ENCODE assay signal across 20 mouse cellular contexts in the genomic region with DNA sequence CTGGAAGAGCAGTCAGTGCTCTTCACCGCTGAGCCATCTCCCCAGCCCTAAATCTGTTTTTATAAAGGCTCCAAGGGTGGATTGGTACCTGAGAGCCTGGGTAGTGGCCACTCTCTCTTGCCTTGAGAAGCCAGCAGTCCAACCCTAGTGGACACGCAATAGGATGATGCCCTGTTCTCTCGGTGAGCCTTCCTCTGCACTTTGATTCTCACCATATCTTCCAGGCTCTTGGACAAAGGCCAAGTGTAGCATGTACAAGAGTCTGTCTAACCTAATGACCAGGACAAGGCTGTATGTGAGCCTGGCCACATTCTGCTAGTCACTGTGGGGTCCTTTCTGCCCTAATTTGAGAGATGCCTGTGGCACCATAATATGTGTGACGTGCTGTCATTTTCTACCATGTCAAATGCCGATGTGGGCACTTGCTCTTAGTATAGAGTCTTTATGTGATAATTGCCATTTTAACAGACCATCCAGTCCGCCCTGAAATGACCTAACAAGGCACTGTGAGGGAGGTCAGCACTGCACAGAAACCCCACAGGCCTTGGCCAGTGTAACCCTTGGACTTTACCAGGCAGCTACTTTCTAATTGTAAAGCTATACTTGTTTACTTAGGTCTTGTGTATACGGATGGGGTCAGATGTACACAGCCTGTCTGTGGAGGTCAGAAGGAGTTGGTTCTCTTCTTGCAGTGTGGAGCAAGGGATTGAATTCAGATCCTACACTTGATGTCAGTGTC. TPM values are rescaled to one million over a fixed set of nuclear protein-coding genes. Genes with fewer than 3 reads are reported as not detected.
DNase-seq lines count a peak whose midpoint lies in the region; ATAC-seq and TF ChIP-seq lines count a peak whose summit lies in the region.
"Had no signal": no experiment of that assay in that cellular context is flagged by ENCODE, and none has a peak within 500 bp of the region (broad histone marks: within the 10 kb centered on the region; RNA-seq: fewer than 3 reads in every experiment).

No protein-coding gene starts in this region.

- peaks cover 15% of the 10 kb centered on the region for H3K4me1 ChIP-seq in forebrain, embryonic 16.5 days (replicated peaks; ENCODE audit: control insufficient read depth, insufficient read depth, low read length)
- peaks cover 21% of the 10 kb centered on the region for H3K4me1 ChIP-seq in forebrain, embryonic 15.5 days
- H3K4me1 ChIP-seq in liver, adult 2 months (ENCODE audit: control insufficient read depth, insufficient read depth, low read length) = peaks cover 49% of the 10 kb centered on the region
- H3K4me1 ChIP-seq in liver, embryonic 13.5 days (replicated peaks) = peaks cover 84% of the 10 kb centered on the region

- peaks cover 46% of the 10 kb centered on the region for H3K79me2 ChIP-seq in liver, adult 2 months (ENCODE audit: control insufficient read depth, insufficient read depth, low read length)

- TF ChIP-seq CTCF in liver, adult 2 months (IDR thresholded peaks at IDR 0.05; ENCODE audit: low read depth, low read length) = no peak

- no peaks in the 10 kb centered on the region for H3K36me3 ChIP-seq in forebrain, embryonic 16.5 days (ENCODE audit: control insufficient read depth, insufficient read depth)
- H3K36me3 ChIP-seq in forebrain, embryonic 15.5 days = no peaks in the 10 kb centered on the region
- no peaks in the 10 kb centered on the region for H3K36me3 ChIP-seq in liver, adult 2 months (ENCODE audit: control insufficient read depth, insufficient read depth, low read length)
- no peaks in the 10 kb centered on the region for H3K36me3 ChIP-seq in liver, embryonic 13.5 days
- H3K36me3 ChIP-seq: hindbrain, embryonic 15.5 days; kidney, embryonic 15.5 days; limb, embryonic 13.5 days; midbrain, embryonic 12.5 days; stomach, embryonic 15.5 days had no signal

- H3K9ac ChIP-seq in forebrain, embryonic 16.5 days (replicated peaks; ENCODE audit: low read depth, low read length) = 0 out of 2 replicates have a peak overlapping the region, but pooled peaks have one; percentile 25
- H3K9ac ChIP-seq in forebrain, embryonic 15.5 days (replicated peaks) = no peak overlapping the region
- H3K9ac ChIP-seq in liver, adult 2 months (ENCODE audit: low read depth, low read length) = peak overlapping the region; percentile 70
- no peak overlapping the region for H3K9ac ChIP-seq in liver, embryonic 13.5 days
- H3K9ac ChIP-seq: hindbrain, embryonic 15.5 days; kidney, embryonic 15.5 days; limb, embryonic 13.5 days; midbrain, embryonic 12.5 days; stomach, embryonic 15.5 days had no signal

- TF ChIP-seq POLR2A in liver, adult 2 months (IDR thresholded peaks at IDR 0.05; ENCODE audit: extremely low read depth, insufficient read depth, low read length) = no peak

- no peak overlapping the region for H3K4me3 ChIP-seq in forebrain, embryonic 16.5 days (replicated peaks; ENCODE audit: low read length)
- no peak overlapping the region for H3K4me3 ChIP-seq in forebrain, embryonic 15.5 days
- no peak overlapping the region for H3K4me3 ChIP-seq in liver, adult 2 months (ENCODE audit: insufficient read depth, low read depth, low read length)
- H3K4me3 ChIP-seq in liver, embryonic 13.5 days (replicated peaks) = no peak overlapping the region
- H3K4me3 ChIP-seq: hindbrain, embryonic 15.5 days; kidney, embryonic 15.5 days; limb, embryonic 13.5 days; midbrain, embryonic 12.5 days; stomach, embryonic 15.5 days had no signal

- no peaks in the 10 kb centered on the region for H3K27me3 ChIP-seq in forebrain, embryonic 16.5 days (replicated peaks; ENCODE audit: control insufficient read depth, insufficient read depth, low read length)
- H3K27me3 ChIP-seq in forebrain, embryonic 15.5 days = no peaks in the 10 kb centered on the region
- no peaks in the 10 kb centered on the region for H3K27me3 ChIP-seq in liver, adult 2 months (ENCODE audit: control insufficient read depth, insufficient read depth, low read length)
- H3K27me3 ChIP-seq in liver, embryonic 13.5 days = no peaks in the 10 kb centered on the region
- H3K27me3 ChIP-seq: hindbrain, embryonic 15.5 days; kidney, embryonic 15.5 days; limb, embryonic 13.5 days; midbrain, embryonic 12.5 days; stomach, embryonic 15.5 days had no signal

- no peaks in the 10 kb centered on the region for H3K9me3 ChIP-seq in forebrain, embryonic 16.5 days (ENCODE audit: control insufficient read depth, low read length)
- no peaks in the 10 kb centered on the region for H3K9me3 ChIP-seq in forebrain, embryonic 15.5 days
- no peaks in the 10 kb centered on the region for H3K9me3 ChIP-seq in liver, embryonic 13.5 days (replicated peaks)
- H3K9me3 ChIP-seq: hindbrain, embryonic 15.5 days; kidney, embryonic 15.5 days; limb, embryonic 13.5 days; midbrain, embryonic 12.5 days; stomach, embryonic 15.5 days had no signal

- DNase-seq in liver, adult 2 months (ENCODE audit: extremely low read depth, low read depth, low spot score) = peak; percentile 84
- DNase-seq in liver = no peak
- DNase-seq in liver, embryonic 13.5 days = no peak
- DNase-seq in neural tube, embryonic 10.5 days (ENCODE audit: extremely low spot score, low spot score) = no peak
- DNase-seq in right cerebral cortex, adult 2 months (ENCODE audit: low spot score in 2 of 2) = no peak
- DNase-seq: adrenal gland, postnatal 10 days; cerebellum, adult 11-12 months; gastrocnemius, postnatal 36 days; layer of hippocampus, postnatal 36 days; right cerebral cortex, postnatal 14 days; thymus, adult 18-20 months had no signal

- H3K4me2 ChIP-seq in forebrain, embryonic 16.5 days (ENCODE audit: low read length) = no peak overlapping the region
- H3K4me2 ChIP-seq in forebrain, embryonic 15.5 days (replicated peaks) = no peak overlapping the region
- peak overlapping the region; percentile 0; the same call in 1 of the 2 replicates for H3K4me2 ChIP-seq in liver, embryonic 13.5 days
- H3K4me2 ChIP-seq: heart, embryonic 11.5 days; hindbrain, embryonic 15.5 days; kidney, embryonic 15.5 days; limb, embryonic 13.5 days; midbrain, embryonic 12.5 days; stomach, embryonic 15.5 days had no signal

- 89% methylated on average over 7 of the region's 7 CpGs for WGBS in forebrain, embryonic 16.5 days
- 94% methylated on average over 7 of the region's 7 CpGs for whole genome bisulfite sequencing in forebrain, embryonic 15.5 days
- 31% methylated on average over 7 of the region's 7 CpGs for WGBS in liver, adult 2 months
- WGBS in liver, embryonic 13.5 days (ENCODE audit: insufficient replicate concordance) = 74% methylated on average over 7 of the region's 7 CpGs

- no peak overlapping the region for H3K27ac ChIP-seq in forebrain, embryonic 16.5 days (ENCODE audit: low read length)
- H3K27ac ChIP-seq in forebrain, embryonic 15.5 days (replicated peaks) = no peak overlapping the region
- H3K27ac ChIP-seq in liver, adult 2 months (replicated peaks; ENCODE audit: insufficient read depth, low read depth, low read length) = peak overlapping the region; percentile 59
- peak overlapping the region; percentile 71 for H3K27ac ChIP-seq in liver, embryonic 13.5 days
- H3K27ac ChIP-seq: hindbrain, embryonic 15.5 days; kidney, embryonic 15.5 days; limb, embryonic 13.5 days; midbrain, embryonic 12.5 days; stomach, embryonic 15.5 days had no signal

- ATAC-seq in forebrain, embryonic 16.5 days = no peak
- no peak for ATAC-seq in forebrain, embryonic 15.5 days (replicated peaks)
- peak; percentile 51 for ATAC-seq in liver, embryonic 13.5 days (ENCODE audit: low read depth)
- ATAC-seq: intestine, embryonic 16.5 days had no signal

RNA-seq across cellular contexts. Expression of gene Nadk, which starts 6.6 kb away (rescaled TPM):
- polyA plus RNA-seq in forebrain, embryonic 16.5 days (2015; fragmentation: Nextera tagmentation; extraction: Ambion mirVana) = 113 and 120 TPM in 2 replicates
- 109 and 110 TPM in 2 replicates for polyA plus RNA-seq in forebrain, embryonic 15.5 days (2015; fragmentation: Nextera tagmentation; extraction: Ambion mirVana)
- total RNA-seq in liver, adult 2 months (2014; rRNA removed) = 163 and 201 TPM in 2 replicates
- polyA plus RNA-seq in liver, adult 2 months (2012; rRNA removed) = 196 and 218 TPM in 2 replicates
- polyA plus RNA-seq in liver, embryonic 13.5 days (2015; fragmentation: Nextera tagmentation; extraction: Ambion mirVana) = 60.4 and 68.0 TPM in 2 replicates

RNA-seq across cellular contexts. Expression of gene Slc35e2, which starts 32.4 kb away (rescaled TPM):
- polyA plus RNA-seq in forebrain, embryonic 16.5 days (2015; fragmentation: Nextera tagmentation; extraction: Ambion mirVana) = 12.0 and 12.9 TPM in 2 replicates
- polyA plus RNA-seq in forebrain, embryonic 15.5 days (2015; fragmentation: Nextera tagmentation; extraction: Ambion mirVana) = 10.9 and 12.9 TPM in 2 replicates
- 63.5 and 65.6 TPM in 2 replicates for total RNA-seq in liver, adult 2 months (2014; rRNA removed)
- polyA plus RNA-seq in liver, adult 2 months (2012; rRNA removed) = 18.5 and 19.8 TPM in 2 replicates
- polyA plus RNA-seq in liver, embryonic 13.5 days (2015; fragmentation: Nextera tagmentation; extraction: Ambion mirVana) = 4.4 and 5.9 TPM in 2 replicates

RNA-seq across cellular contexts. Expression of gene Cdk11b, which starts 55.9 kb away (rescaled TPM):
- 62.4 and 65.2 TPM in 2 replicates for polyA plus RNA-seq in forebrain, embryonic 16.5 days (2015; fragmentation: Nextera tagmentation; extraction: Ambion mirVana)
- 60.8 and 63.5 TPM in 2 replicates for polyA plus RNA-seq in forebrain, embryonic 15.5 days (2015; fragmentation: Nextera tagmentation; extraction: Ambion mirVana)
- 8.5 and 11.2 TPM in 2 replicates for total RNA-seq in liver, adult 2 months (2014; rRNA removed)
- polyA plus RNA-seq in liver, adult 2 months (2012; rRNA removed) = 8.8 and 10.6 TPM in 2 replicates
- polyA plus RNA-seq in liver, embryonic 13.5 days (2015; fragmentation: Nextera tagmentation; extraction: Ambion mirVana) = 30.6 and 36.2 TPM in 2 replicates

Comparison
In these comparisons a context has a peak if more than half of its experiments do, and no peak if none do; other contexts are left out.
1. H3K9ac ChIP-seq: peak in forebrain, embryonic 16.5 days (single experiment) and liver, adult 2 months (single experiment); none in forebrain, embryonic 15.5 days (single experiment) and liver, embryonic 13.5 days (single experiment).
2. H3K27ac ChIP-seq: peak in liver, adult 2 months (single experiment) and liver, embryonic 13.5 days (single experiment); none in forebrain, embryonic 16.5 days (single experiment) and forebrain, embryonic 15.5 days (single experiment).